Mouse (Mus musculus): ENCODE measurements around the gene 9230102O04Rik. TPM values are rescaled to one million over a fixed set of nuclear protein-coding genes. Genes with fewer than 3 reads are reported as not detected.

The 9230102O04Rik gene
- polyA plus RNA-seq, 1 experiment from 2014 or later, result 4.9 TPM

- Histone ChIP-seq H3K27ac (no peak overlapping the region), H3K27me3 (peaks cover 94% of the 10 kb centered on the region), H3K9ac (no peak overlapping the region), H3K4me2 (peak overlapping the region; percentile 55; the same call in 1 of the 2 replicates), H3K36me3 (no peaks in the 10 kb centered on the region), H3K4me1 (peaks cover 26% of the 10 kb centered on the region), H3K9me3 (replicated peaks) (no peaks in the 10 kb centered on the region), H3K4me3 (replicated peaks) (0 out of 2 replicates have a peak overlapping the region, but pooled peaks have one; percentile 28)
- WGBS, result 5% methylated on average over 19 of the region's 19 CpGs
- no peak for ATAC-seq (replicated peaks; ENCODE audit: low FRiP score)
These were observed 5.7 kb upstream of the 9230102O04Rik start for GRCm38 (mm10) chr2:9894836-9895593.

GRCm38 (mm10) chr2:9893272-9893953 lies 4.1 kb upstream of the 9230102O04Rik start:
- Histone ChIP-seq H3K4me2 (no peak overlapping the region), H3K27ac (no peak overlapping the region), H3K9me3 (replicated peaks) (no peaks in the 10 kb centered on the region), H3K4me1 (peaks cover 38% of the 10 kb centered on the region), H3K36me3 (no peaks in the 10 kb centered on the region), H3K4me3 (replicated peaks) (no peak overlapping the region), H3K27me3 (peaks cover 94% of the 10 kb centered on the region), H3K9ac (no peak overlapping the region)
- 3% methylated on average over 6 of the region's 6 CpGs for WGBS
- no peak for ATAC-seq (replicated peaks; ENCODE audit: low FRiP score)

GRCm38 (mm10) chr2:9892541-9892940 lies 3.2 kb upstream of the 9230102O04Rik start:
- Histone ChIP-seq H3K27me3 (peaks cover 95% of the 10 kb centered on the region), H3K4me3 (replicated peaks) (no peak overlapping the region), H3K4me1 (peaks cover 38% of the 10 kb centered on the region), H3K27ac (no peak overlapping the region), H3K9ac (no peak overlapping the region), H3K4me2 (no peak overlapping the region), H3K36me3 (no peaks in the 10 kb centered on the region), H3K9me3 (replicated peaks) (no peaks in the 10 kb centered on the region)
- ATAC-seq (replicated peaks; ENCODE audit: low FRiP score), result no peak
- 5% methylated on average over 7 of the region's 7 CpGs for WGBS

GRCm38 (mm10) chr2:9890906-9891305 lies 1.6 kb upstream of the 9230102O04Rik start:
- Histone ChIP-seq H3K4me1 (peaks cover 23% of the 10 kb centered on the region), H3K4me2 (0 out of 2 replicates have a peak overlapping the region, but pooled peaks have one; percentile 9)

GRCm38 (mm10) chr2:9890251-9890650 lies 911 bp upstream of the 9230102O04Rik start:
- Histone ChIP-seq H3K36me3 (no peaks in the 10 kb centered on the region), H3K27ac (peak overlapping the region; percentile 55; the same call in 1 of the 2 replicates), H3K9ac (no peak overlapping the region), H3K4me2 (peak overlapping the region; percentile 54), H3K9me3 (replicated peaks) (no peaks in the 10 kb centered on the region), H3K4me1 (peaks cover 16% of the 10 kb centered on the region), H3K4me3 (replicated peaks) (peak overlapping the region; percentile 55), H3K27me3 (peaks cover 95% of the 10 kb centered on the region)
- 8% methylated on average over 8 of the region's 8 CpGs for WGBS
- no peak for ATAC-seq (replicated peaks; ENCODE audit: low FRiP score)

More at GRCm38 (mm10) chr2:9890906-9891305, 1.6 kb upstream of the 9230102O04Rik start:
- no peak for ATAC-seq (replicated peaks; ENCODE audit: low FRiP score)
- H3K27ac ChIP-seq, result no peak overlapping the region
- 8% methylated on average over 5 of the region's 5 CpGs for WGBS
- no peak overlapping the region for H3K4me3 ChIP-seq (replicated peaks)
- peaks cover 95% of the 10 kb centered on the region for H3K27me3 ChIP-seq
- H3K36me3 ChIP-seq, result no peaks in the 10 kb centered on the region
- no peaks in the 10 kb centered on the region for H3K9me3 ChIP-seq (replicated peaks)
- no peak overlapping the region for H3K9ac ChIP-seq

GRCm38 (mm10) chr2:9889651-9890183 lies 377 bp upstream of the 9230102O04Rik start, which contains the start of gene Gata3:
Gene Gata3 (minus strand): TSS chr2:9890034.
- Histone ChIP-seq H3K4me3 (replicated peaks) (peak within 1 kb of the TSS; percentile 55), H3K4me2 (peak within 1 kb of the TSS; percentile 54), H3K27me3 (peaks cover 95% of the 10 kb centered on the region), H3K27ac (peak within 1 kb of the TSS; percentile 55), H3K9me3 (replicated peaks) (no peaks in the 10 kb centered on the region), H3K9ac (peak within 1 kb of the TSS; percentile 23), H3K36me3 (no peaks in the 10 kb centered on the region), H3K4me1 (peaks cover 13% of the 10 kb centered on the region)
- ATAC-seq (replicated peaks; ENCODE audit: low FRiP score), result no peak
- 1% methylated on average over 23 of the region's 23 CpGs for WGBS

- WGBS, result 0% methylated on average over 7 of the region's 7 CpGs
- peaks cover 30% of the 10 kb centered on the region for H3K4me1 ChIP-seq
- peak overlapping the region; percentile 38 for H3K4me2 ChIP-seq
- H3K36me3 ChIP-seq, result no peaks in the 10 kb centered on the region
- H3K4me3 ChIP-seq (replicated peaks), result peak overlapping the region; percentile 55
- peaks cover 95% of the 10 kb centered on the region for H3K27me3 ChIP-seq
- no peaks in the 10 kb centered on the region for H3K9me3 ChIP-seq (replicated peaks)
- peak overlapping the region; percentile 37; the same call in 1 of the 2 replicates for H3K9ac ChIP-seq
- H3K27ac ChIP-seq, result peak overlapping the region; percentile 65
- ATAC-seq (replicated peaks; ENCODE audit: low FRiP score), result peak; percentile 52; the same call in 1 of the 2 replicates
These were observed 1.7 kb downstream of the 9230102O04Rik start for GRCm38 (mm10) chr2:9887636-9888035.

GRCm38 (mm10) chr2:9886921-9887610 lies 2.3 kb downstream of the 9230102O04Rik start:
- peak overlapping the region; percentile 65 for H3K27ac ChIP-seq
- H3K4me1 ChIP-seq, result peaks cover 36% of the 10 kb centered on the region
- peaks cover 95% of the 10 kb centered on the region for H3K27me3 ChIP-seq
- 2% methylated on average over 7 of the region's 7 CpGs for WGBS
- no peak for ATAC-seq (replicated peaks; ENCODE audit: low FRiP score)
- no peaks in the 10 kb centered on the region for H3K9me3 ChIP-seq (replicated peaks)
- H3K4me3 ChIP-seq (replicated peaks), result peak overlapping the region; percentile 55
- peak overlapping the region; percentile 37; the same call in 1 of the 2 replicates for H3K9ac ChIP-seq
- H3K4me2 ChIP-seq, result peak overlapping the region; percentile 38
- no peaks in the 10 kb centered on the region for H3K36me3 ChIP-seq

- ATAC-seq (replicated peaks; ENCODE audit: low FRiP score), result no peak
- Histone ChIP-seq H3K4me2 (peak overlapping the region; percentile 38), H3K9me3 (replicated peaks) (no peaks in the 10 kb centered on the region), H3K9ac (peak overlapping the region; percentile 41; the same call in 1 of the 2 replicates), H3K27me3 (peaks cover 99% of the 10 kb centered on the region), H3K4me3 (replicated peaks) (peak overlapping the region; percentile 55), H3K27ac (peak overlapping the region; percentile 87; the same call in 1 of the 2 replicates), H3K4me1 (peaks cover 46% of the 10 kb centered on the region), H3K36me3 (no peaks in the 10 kb centered on the region)
- WGBS, result 26% methylated on average over 3 of the region's 3 CpGs
These were observed 3.3 kb downstream of the 9230102O04Rik start for GRCm38 (mm10) chr2:9886031-9886430.

GRCm38 (mm10) chr2:9885217-9885770 lies 4.0 kb downstream of the 9230102O04Rik start:
- Histone ChIP-seq H3K9ac (peak overlapping the region; percentile 41), H3K9me3 (replicated peaks) (no peaks in the 10 kb centered on the region), H3K27ac (peak overlapping the region; percentile 87), H3K4me3 (replicated peaks) (peak overlapping the region; percentile 55), H3K4me1 (peaks cover 51% of the 10 kb centered on the region), H3K27me3 (peaks cover 98% of the 10 kb centered on the region), H3K4me2 (peak overlapping the region; percentile 93; the same call in 1 of the 2 replicates), H3K36me3 (no peaks in the 10 kb centered on the region)
- no peak for ATAC-seq (replicated peaks; ENCODE audit: low FRiP score)
- 6% methylated on average over 14 of the region's 14 CpGs for WGBS

- no peaks in the 10 kb centered on the region for H3K9me3 ChIP-seq (replicated peaks)
- no peaks in the 10 kb centered on the region for H3K36me3 ChIP-seq
- H3K9ac ChIP-seq, result peak overlapping the region; percentile 41
- ATAC-seq (replicated peaks; ENCODE audit: low FRiP score), result no peak
- H3K27ac ChIP-seq, result peak overlapping the region; percentile 87
- H3K4me3 ChIP-seq (replicated peaks), result peak overlapping the region; percentile 55
- WGBS, result 6% methylated on average over 15 of the region's 15 CpGs
- H3K4me1 ChIP-seq, result peaks cover 47% of the 10 kb centered on the region
- peaks cover 98% of the 10 kb centered on the region for H3K27me3 ChIP-seq
- peak overlapping the region; percentile 93 for H3K4me2 ChIP-seq
These were observed 4.7 kb downstream of the 9230102O04Rik start for GRCm38 (mm10) chr2:9884533-9885216.

Data from kidney, embryonic 15.5 days (tissue).